Mouse (Mus musculus): Measurements from ENCODE around the gene Zmynd12.

Zmynd12 gene

DNA sequence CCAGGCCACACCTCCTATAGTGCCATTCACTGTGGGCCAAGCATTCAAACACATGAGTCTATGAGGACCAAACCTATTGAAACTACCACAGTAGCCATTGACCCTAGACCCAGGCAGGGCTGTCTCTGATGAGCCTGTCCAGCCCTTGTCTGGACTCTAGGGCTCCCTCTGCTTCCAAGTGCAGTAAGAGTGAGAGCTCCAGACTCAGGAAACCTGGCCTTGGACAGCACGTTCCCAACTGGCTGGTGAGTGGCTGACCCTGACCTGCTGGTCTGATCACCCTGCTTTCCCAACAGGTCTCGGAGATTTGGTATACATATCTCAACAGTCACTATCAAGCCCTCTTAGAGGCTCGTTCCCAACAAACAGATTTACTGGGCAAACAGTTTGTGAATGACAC lies 25.2 kb downstream of the Zmynd12 start:
- DNase-seq (ENCODE audit: low spot score) = no peak

- DNase-seq (ENCODE audit: low spot score) = no peak
These were observed 27.8 kb downstream of the Zmynd12 start for GRCm38 (mm10) chr4:119450436-119450835.

- no peak for DNase-seq (ENCODE audit: low spot score)
These were observed 30.5 kb downstream of the Zmynd12 start for GRCm38 (mm10) chr4:119453128-119453527.

- DNase-seq (ENCODE audit: low spot score) = no peak
These were observed 30.9 kb downstream of the Zmynd12 start for GRCm38 (mm10) chr4:119453533-119453932.

DNA sequence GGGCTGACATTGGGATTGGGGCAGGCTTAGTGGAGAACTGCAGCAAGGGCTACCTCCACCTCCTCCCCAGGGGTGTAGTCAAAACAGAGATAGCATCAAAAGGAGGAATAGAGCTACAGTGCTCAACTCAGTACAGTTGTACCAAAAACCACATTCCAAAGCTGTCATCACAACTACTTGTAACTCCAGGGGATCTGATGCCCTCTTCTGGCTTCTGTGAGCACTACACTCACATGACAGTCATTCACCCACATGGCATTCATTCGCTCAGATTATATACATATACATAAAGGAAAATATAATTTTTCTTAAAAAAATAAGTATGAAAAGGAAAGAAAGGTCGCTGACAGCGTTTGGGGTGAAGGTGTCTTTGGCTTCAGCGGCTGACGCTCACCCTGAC lies 37.7 kb downstream of the Zmynd12 start:
- peak; percentile 23 for DNase-seq (ENCODE audit: low spot score)

GRCm38 (mm10) chr4:119460728-119461141 lies 38.1 kb downstream of the Zmynd12 start:
- no peak for DNase-seq (ENCODE audit: low spot score)

- DNase-seq (ENCODE audit: low spot score) = no peak
These were observed 39.8 kb downstream of the Zmynd12 start for GRCm38 (mm10) chr4:119462457-119462856.

DNA sequence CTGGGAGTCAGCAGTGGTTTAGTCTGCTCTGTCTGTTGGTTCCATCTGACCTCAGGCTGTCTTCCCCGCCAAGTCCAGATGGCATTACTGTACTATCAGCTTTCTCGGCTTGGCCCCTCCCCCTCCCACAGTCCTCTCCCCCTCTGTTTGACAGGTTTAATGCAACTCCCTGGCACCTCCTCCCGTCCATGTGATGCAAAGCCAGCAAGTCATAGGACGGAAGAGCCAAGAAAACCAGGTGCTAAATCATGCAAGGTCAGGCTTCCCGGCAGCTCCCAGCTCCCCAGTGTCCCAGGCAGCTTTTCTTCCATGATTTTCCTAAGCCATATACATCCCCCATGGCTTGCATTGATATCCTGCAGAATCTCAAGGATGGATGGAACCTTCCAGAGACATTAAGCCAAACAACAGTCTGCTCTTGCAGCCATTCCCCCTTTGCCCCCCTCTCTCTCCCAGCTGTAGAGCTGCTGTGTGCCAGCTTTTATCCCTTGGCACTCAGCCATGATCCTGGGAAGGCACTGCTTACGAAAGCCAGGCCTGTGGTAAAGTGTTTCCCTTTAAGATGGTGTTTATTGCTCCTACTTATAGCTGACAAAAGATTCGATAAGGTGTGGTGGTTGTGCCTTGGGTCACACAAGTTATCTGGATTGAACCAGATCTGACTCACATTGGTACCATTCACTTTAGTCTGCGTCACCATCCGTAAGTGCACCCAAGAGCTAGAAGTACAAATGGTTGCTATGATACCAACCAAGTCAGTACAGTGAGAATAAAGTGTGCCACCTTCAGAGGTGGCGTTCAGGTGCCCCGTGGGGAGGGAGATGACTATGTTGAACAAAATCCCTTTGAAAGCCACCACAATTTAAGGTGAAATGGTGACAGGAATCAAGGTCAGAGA lies 40.5 kb downstream of the Zmynd12 start:
- no peak for DNase-seq (ENCODE audit: low spot score)

GRCm38 (mm10) chr4:119463756-119464419 lies 41.3 kb downstream of the Zmynd12 start:
- no peak for DNase-seq (ENCODE audit: low spot score)

DNA sequence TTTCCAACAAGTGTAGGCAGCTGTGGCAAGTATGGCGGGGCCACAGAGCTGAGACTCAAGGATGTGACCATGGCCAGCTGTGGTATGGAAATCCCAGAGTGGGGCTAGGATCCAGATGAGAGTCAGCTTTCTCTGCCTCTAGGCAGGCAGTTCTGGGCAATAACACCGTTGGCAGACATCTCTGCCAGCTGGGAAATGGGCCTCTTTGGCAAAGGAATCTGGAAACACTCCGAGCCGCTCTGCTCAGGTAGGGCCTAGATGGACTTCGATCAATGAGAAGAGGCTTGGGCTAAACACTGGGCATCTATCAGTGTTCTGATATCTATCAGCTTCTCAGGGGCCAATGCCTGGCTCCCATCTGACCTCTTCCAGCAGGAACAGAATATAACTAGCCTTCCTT lies 43.2 kb downstream of the Zmynd12 start:
- DNase-seq (ENCODE audit: low spot score) = no peak

DNA sequence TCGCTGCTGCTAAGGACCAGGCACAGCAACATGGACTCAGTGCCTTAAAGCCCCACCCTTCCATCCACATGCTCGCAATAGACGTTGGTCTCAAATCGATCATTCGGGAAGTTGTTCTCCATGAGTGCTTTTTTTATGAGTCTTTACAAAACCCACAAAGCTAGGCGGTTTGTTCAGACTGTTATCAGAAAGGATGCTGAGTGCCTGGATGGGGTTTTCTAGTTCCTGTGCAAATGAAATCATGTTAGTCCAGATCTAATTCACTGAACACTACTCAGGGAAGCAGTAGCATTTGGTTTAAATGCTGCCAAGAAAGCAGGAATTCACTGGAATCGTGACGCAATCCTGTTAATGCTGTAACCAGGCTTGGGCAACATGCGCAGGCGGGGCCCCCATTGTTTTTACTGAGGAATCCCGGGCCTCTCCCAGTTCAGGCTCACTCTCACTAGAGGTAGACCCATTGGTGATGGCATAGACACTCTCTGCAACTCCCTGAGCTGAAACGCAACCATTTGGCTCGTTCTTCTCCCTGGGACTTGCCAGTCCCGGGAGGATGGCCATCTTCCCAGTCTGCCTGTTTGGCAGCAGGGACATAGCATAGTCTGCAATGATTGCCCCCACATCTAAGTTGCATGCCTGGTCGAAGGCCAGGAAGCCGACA lies 45.2 kb downstream of the Zmynd12 start:
- DNase-seq (ENCODE audit: low spot score) = no peak

- DNase-seq (ENCODE audit: low spot score) = no peak
These were observed 49.9 kb downstream of the Zmynd12 start for GRCm38 (mm10) chr4:119472545-119472944.

- no peak for DNase-seq (ENCODE audit: low spot score)
These were observed 50.5 kb downstream of the Zmynd12 start for GRCm38 (mm10) chr4:119473150-119473549.

GRCm38 (mm10) chr4:119483051-119483450 lies 60.4 kb downstream of the Zmynd12 start:
- no peak for DNase-seq (ENCODE audit: low spot score)

- no peak for DNase-seq (ENCODE audit: low spot score)
These were observed 62.3 kb downstream of the Zmynd12 start for GRCm38 (mm10) chr4:119484882-119485281.

DNA sequence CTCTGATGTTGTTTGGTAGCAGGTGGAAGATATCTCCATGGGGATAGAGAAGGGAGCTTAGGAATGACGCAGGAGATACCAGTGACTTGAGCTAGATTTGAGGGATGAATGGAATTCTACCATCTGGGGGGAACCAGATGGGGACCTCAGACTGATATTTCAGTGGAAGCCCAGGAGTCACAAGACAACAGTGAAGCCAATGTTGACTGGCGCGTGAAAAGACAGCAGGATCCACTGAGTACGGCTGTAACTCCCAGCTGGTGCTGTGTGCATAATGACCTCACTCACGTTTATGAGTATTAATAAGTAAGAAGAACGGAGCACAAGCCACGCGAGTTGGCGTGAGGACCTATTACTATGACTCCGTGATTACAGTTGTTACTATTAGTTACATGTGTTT lies 67.1 kb downstream of the Zmynd12 start:
- no peak for DNase-seq (ENCODE audit: low spot score)

DNA sequence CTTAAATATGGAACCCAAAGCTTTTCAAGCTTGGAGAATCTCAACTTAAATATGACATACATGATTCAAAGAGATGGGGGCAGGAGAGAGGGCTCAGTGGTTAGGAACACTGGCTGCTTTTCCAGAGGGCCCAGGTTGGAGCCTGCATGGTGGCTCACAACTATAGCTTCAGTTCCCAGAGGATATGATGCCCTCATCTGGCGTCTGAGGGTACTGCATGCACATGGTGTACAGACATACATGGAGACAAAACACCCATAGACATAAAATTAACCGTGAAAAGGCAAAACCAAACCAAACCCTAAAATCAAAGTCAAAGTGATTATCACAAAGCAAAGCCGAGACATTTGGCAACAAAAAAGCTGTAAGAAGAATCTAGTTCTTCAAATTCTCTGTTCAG lies 68.2 kb downstream of the Zmynd12 start:
- peak; percentile 34 for DNase-seq (ENCODE audit: low spot score)

DNA sequence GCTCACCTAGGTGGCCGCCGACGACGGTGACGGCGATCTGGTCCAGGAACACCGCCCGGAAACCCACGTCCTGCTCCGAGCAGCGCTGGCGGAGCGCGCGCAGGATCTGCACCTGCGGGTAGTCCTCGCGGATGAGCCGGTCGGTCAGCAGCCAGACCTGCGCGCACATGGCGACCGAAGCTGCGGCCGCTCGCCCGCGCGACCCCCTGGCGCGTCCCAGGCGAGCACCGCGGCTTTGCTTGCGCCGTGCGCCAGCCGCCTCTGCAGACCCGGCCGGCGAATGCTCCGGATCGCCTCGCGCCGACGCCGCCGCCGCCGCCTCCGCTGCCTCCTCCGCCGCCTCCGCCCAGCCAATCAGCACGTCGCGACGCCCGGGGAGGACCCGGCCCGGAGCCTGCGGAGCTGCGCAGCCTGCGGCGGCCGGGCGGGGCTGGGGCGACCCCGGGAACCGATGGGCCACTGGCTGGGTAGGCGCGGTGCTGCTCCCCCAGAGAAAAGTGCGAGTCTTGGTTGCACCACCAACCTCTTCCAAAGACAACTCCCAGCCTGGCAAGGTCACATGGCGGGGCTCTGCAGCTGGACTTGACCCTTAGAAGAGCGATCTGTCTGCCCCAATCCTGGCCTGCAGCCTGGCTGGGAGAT lies 69.8 kb downstream of the Zmynd12 start, which contains the start of gene Rimkla:
TSS of gene Rimkla (minus strand) at position 338 of the 642 bp plus-strand sequence.
- DNase-seq (ENCODE audit: low spot score) = no peak

GRCm38 (mm10) chr4:119492933-119493327 lies 70.3 kb downstream of the Zmynd12 start:
- DNase-seq (ENCODE audit: low spot score) = no peak

DNA sequence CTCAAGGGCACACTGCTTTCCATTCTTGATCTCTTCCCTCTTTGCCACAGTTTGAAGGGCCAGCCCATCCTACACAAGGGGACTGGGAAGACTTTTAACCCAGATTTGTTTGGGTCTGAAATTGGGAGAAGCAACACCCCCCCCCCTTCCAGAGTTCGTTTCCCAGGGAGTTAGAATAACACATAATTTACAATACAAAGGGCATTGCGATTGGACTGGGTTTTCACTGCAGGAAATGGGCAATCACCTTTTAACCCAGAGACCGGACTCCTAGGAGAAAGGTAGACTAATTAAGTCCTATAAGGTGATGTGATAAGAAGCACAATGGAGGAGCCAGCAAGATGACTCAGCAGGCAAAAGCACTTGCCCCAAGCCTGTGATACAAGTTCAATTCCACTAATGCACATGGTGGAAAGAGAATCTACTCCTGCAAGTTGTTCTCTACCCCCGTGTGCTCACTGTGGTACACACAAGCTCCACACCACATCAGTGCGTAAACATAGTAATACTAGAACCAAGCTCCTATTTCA lies 75.8 kb downstream of the Zmynd12 start:
- DNase-seq (ENCODE audit: low spot score) = no peak

DNA sequence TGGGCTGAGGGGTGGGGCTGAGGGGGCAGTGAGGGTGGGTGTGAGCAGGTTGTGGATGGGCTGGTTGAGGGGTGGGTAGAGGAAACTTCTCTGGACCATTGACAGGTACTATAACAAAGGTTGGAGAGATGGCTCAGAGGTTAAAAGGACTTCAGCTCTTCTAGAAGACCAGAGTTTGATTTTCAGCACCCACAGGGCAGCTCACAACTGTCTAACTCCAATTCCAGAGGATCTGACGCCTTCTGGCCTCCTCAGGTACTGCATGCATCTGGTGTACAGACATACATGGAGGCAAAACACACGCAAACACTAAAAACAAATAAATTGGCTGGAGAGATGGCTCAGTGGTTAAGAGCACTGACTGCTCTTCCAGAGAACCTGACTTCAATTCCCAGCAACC lies 89.0 kb downstream of the Zmynd12 start:
- no peak for DNase-seq (ENCODE audit: low spot score)

DNA sequence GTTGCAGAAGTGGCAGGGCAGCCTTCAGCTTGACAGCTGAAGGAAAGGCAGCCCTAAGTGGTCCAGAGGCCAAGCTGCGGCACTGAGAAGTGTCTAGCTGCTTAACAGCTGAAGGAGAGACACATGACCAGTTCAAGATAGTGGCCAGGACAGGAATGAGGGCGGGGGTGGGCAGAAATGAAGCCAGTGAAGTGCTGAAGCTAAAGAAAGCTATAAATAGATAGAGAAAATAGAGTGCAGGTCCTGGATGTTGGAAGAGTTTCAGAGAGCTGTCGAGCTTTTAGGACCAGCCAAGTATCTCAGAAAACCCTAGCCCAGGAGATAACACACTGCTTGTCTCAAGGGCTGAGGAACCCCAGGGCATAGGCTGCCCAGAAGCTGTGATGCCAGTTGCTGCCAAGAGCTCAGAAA lies 90.1 kb downstream of the Zmynd12 start:
- DNase-seq (ENCODE audit: low spot score) = no peak

Data from c-Kit-positive CD71-positive TER-119-positive erythroid progenitor cells, embryonic 14.5 days (primary cell).